Comparison of ENCODE assay signal across 7 mouse cellular contexts in the genomic region with DNA sequence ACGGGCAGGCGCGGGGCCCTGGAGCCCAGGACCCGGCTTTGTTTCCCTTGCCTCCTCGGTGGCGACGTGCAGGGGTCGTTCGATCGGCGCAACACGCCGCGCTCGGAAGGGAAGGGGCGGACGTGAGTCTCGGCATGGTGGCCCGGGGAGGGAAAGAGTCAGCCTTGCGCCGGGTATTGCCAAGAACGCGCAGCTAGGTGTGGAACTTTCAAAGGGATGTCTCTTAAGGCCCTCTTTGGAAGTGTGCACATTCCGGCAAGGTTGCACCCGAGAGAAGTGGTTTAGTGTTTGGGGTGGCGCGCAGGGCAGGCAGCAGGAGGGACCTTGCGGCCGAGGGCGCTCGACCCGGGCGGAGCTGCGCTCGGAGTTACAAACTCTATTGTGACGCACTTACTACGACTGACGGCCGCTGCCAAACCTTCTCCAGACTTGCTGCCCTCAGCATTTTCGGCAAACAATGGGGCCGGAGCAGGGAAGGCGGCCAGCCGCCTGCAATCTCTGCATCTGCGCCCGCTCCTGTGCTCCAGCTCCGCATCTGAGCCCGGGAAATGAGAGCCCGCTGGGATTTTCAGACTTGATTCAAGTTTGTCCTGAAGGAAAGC. TPM values are rescaled to one million over a fixed set of nuclear protein-coding genes. Genes with fewer than 3 reads are reported as not detected.
A peak's percentile ranks its signal among the peaks of the same experiment; 100 is the strongest.
DNase-seq lines count a peak whose midpoint lies in the region; ATAC-seq lines count a peak whose summit lies in the region.

No protein-coding gene starts in this region.

- peaks cover 5% of the 10 kb centered on the region; the same call in 1 of the 2 replicates for H3K36me3 ChIP-seq in hindbrain, embryonic 13.5 days

- ATAC-seq in hindbrain, embryonic 13.5 days (ENCODE audit: low FRiP score), result peak; percentile 25

- DNase-seq in adipocyte (ENCODE audit: low spot score), result peak; percentile 90
- peak; percentile 57 to 66 for DNase-seq in cerebellum, postnatal 14 days
- DNase-seq in frontal cortex, postnatal 36 days (ENCODE audit: low spot score in 2 of 2), result peak; percentile 45 to 54
- DNase-seq in layer of hippocampus, postnatal 36 days, result peak; percentile 65 to 66
- peak; percentile 88 to 93 for DNase-seq in lung, postnatal 4 days
- DNase-seq in right cerebral cortex, adult 18-20 months, result peak; percentile 56

- peak overlapping the region; percentile 68 for H3K4me3 ChIP-seq in hindbrain, embryonic 13.5 days

- H3K9me3 ChIP-seq in hindbrain, embryonic 13.5 days, result no peaks in the 10 kb centered on the region

- peaks cover 57% of the 10 kb centered on the region for H3K4me1 ChIP-seq in hindbrain, embryonic 13.5 days (replicated peaks)

- peak overlapping the region; percentile 98 for H3K4me2 ChIP-seq in hindbrain, embryonic 13.5 days

- peaks cover 26% of the 10 kb centered on the region for H3K27me3 ChIP-seq in hindbrain, embryonic 13.5 days

- peak overlapping the region; percentile 83 for H3K9ac ChIP-seq in hindbrain, embryonic 13.5 days

- peak overlapping the region; percentile 92 for H3K27ac ChIP-seq in hindbrain, embryonic 13.5 days

- under 1% methylated on average over 47 of the region's 48 CpGs for WGBS in hindbrain, embryonic 13.5 days

RNA-seq across cellular contexts. Expression of a gene that starts 2.0 kb away (rescaled TPM):
- 17.9 and 18.0 TPM in 2 replicates for polyA plus RNA-seq in hindbrain, embryonic 13.5 days (2015; fragmentation: Nextera tagmentation; extraction: Ambion mirVana)
- total RNA-seq in layer of hippocampus, postnatal 36 days (2021), result 1 to 10 TPM; 5.5 TPM

Comparison
In these comparisons a context has a peak if more than half of its experiments do, and no peak if none do; other contexts are left out.
1. Peak in every context shown above with its lines: DNase-seq, ATAC-seq, H3K4me3 ChIP-seq and H3K27ac ChIP-seq.